Mouse (Mus musculus) liver, embryonic 15.5 days (tissue): ENCODE results near the gene Actb. TPM values are rescaled to one million over a fixed set of nuclear protein-coding genes. Genes with fewer than 3 reads are reported as not detected.

Source experiments
- polyA plus RNA-seq: library from polyadenylated mRNA; unstranded; fragments of >200 nt; fragmentation: Nextera tagmentation; extraction: Ambion mirVana; gene quantifications from 2 replicates; pipeline ENCODE4 v1.2.1, GENCODE M21; 2015

Gene Actb
- polyA plus RNA-seq, 1 experiment from 2014 or later: 6,728 TPM

Other genes starting within 250 kb of the Actb start
- 0.17 and 0.30 TPM in 2 replicates for gene Slc29a4, start 214.2 kb downstream of the Actb start, polyA plus RNA-seq
- gene Tnrc18, start 89.1 kb downstream of the Actb start, polyA plus RNA-seq: 3.4 and 3.7 TPM in 2 replicates
- 3.3 and 4.2 TPM in 2 replicates for gene Fbxl18, start 11.3 kb downstream of the Actb start, polyA plus RNA-seq
- gene Fscn1, start 53.6 kb upstream of the Actb start, polyA plus RNA-seq: 23.0 and 23.4 TPM in 2 replicates
- 13.2 and 13.9 TPM in 2 replicates for gene Rnf216, start 206.2 kb upstream of the Actb start, polyA plus RNA-seq
- gene Olfr718-ps1, start 240.8 kb upstream of the Actb start, polyA plus RNA-seq: not detected in 2 replicates